Mouse (Mus musculus): ENCODE results near the gene Nabp2. TPM values are rescaled to one million over a fixed set of nuclear protein-coding genes. Genes with fewer than 3 reads are reported as not detected.

The Nabp2 gene
- polyA plus RNA-seq, 1 experiment: 37.8 TPM

DNA sequence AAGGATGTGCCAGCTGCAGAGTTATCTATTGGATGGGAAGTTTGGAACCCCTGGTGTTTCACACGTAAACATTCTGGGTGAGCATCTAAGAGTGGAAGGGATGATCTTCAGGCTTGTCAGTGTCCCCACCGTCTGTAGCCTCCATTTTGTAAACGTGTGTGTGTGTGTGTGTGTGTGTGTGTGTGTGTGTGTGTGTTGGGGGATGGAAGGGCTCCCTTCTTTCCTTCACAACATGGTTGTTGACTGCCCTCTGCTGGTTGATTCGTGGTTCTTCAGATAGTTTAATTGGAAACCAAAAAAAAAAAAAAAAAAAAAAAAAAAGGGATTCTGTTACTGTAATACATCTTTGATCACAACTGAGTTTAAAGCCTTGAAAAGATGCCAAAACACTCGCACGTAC lies 44.0 kb upstream of the Nabp2 start:
- Histone ChIP-seq H3K36me3 (ENCODE audit: control insufficient read depth, insufficient read depth, low read length) (no peaks in the 10 kb centered on the region), H3K27ac (ENCODE audit: insufficient read depth, low read depth, low read length) (no peak overlapping the region), H3K27me3 (ENCODE audit: control insufficient read depth, insufficient read depth, low read length) (no peaks in the 10 kb centered on the region), H3K4me3 (ENCODE audit: low read depth, low read length) (no peak overlapping the region), H3K4me1 (ENCODE audit: control insufficient read depth, insufficient read depth, insufficient read length, low read length) (no peaks in the 10 kb centered on the region)
- WGBS: 4% methylated on average over 6 of the region's 6 CpGs
- TF ChIP-seq CTCF (IDR thresholded peaks at IDR 0.05; ENCODE audit: extremely low read depth, insufficient read length, insufficient replicate concordance, low read depth, low read length): peak; percentile 44; the same call in 1 of the 2 replicates
- TF ChIP-seq POLR2A (IDR thresholded peaks at IDR 0.05; ENCODE audit: low read depth, low read length): no peak

DNA sequence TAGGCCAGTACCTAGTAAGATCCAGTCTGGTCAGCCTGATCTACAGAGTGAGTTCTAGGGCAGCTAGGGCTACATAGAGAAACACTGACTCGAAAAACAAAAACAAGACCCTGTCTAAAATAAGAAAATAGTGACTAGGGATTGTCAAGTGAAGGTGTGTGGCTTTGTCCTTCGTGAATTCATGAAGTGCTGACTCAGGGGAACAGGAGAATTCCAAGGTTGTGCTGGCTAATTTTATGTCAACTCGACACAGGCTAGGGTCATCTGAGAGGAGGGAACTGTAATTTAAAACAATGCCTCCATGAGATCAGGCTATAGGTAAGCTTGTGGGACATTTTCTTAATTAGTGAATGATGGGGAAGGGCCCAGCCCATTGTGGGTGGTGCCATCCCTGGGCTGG lies 43.2 kb upstream of the Nabp2 start:
- TF ChIP-seq CTCF (IDR thresholded peaks at IDR 0.05; ENCODE audit: extremely low read depth, insufficient read length, insufficient replicate concordance, low read depth, low read length) (no peak), POLR2A (IDR thresholded peaks at IDR 0.05; ENCODE audit: low read depth, low read length) (no peak)
- H3K27ac ChIP-seq (ENCODE audit: insufficient read depth, low read depth, low read length): no peak overlapping the region
- no peaks in the 10 kb centered on the region for H3K27me3 ChIP-seq (ENCODE audit: control insufficient read depth, insufficient read depth, low read length)
- no peak overlapping the region for H3K4me3 ChIP-seq (ENCODE audit: low read depth, low read length)
- no peaks in the 10 kb centered on the region for H3K36me3 ChIP-seq (ENCODE audit: control insufficient read depth, insufficient read depth, low read length)
- 88% methylated on average over 3 of the region's 3 CpGs for WGBS
- no peaks in the 10 kb centered on the region for H3K4me1 ChIP-seq (ENCODE audit: control insufficient read depth, insufficient read depth, insufficient read length, low read length)

DNA sequence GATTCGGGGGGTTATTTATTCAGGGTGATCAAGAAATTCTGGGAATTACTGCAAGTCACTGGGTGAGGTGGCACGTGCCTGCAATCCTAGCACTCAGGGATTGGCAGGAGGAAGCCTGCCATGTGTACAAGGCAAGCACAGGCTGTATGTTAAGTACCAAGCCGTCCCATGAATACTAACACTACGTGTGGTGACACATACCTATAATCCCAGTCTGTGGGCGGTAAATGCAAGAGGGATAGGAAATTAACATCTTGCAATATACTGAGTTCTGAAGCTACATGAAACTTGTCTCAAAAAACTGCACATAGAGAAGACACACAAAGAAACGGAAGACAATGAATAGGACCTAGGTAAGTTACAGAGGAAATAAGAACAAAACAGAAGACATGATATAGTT lies 39.7 kb upstream of the Nabp2 start:
- no peak overlapping the region for H3K27ac ChIP-seq (ENCODE audit: insufficient read depth, low read depth, low read length)
- H3K4me1 ChIP-seq (ENCODE audit: control insufficient read depth, insufficient read depth, insufficient read length, low read length): no peaks in the 10 kb centered on the region
- TF ChIP-seq CTCF (IDR thresholded peaks at IDR 0.05; ENCODE audit: extremely low read depth, insufficient read length, insufficient replicate concordance, low read depth, low read length) (no peak), POLR2A (IDR thresholded peaks at IDR 0.05; ENCODE audit: low read depth, low read length) (no peak)
- no peak overlapping the region for H3K4me3 ChIP-seq (ENCODE audit: low read depth, low read length)
- no peaks in the 10 kb centered on the region for H3K27me3 ChIP-seq (ENCODE audit: control insufficient read depth, insufficient read depth, low read length)
- no peaks in the 10 kb centered on the region for H3K36me3 ChIP-seq (ENCODE audit: control insufficient read depth, insufficient read depth, low read length)
- 84% methylated on average over 6 of the region's 6 CpGs for WGBS

DNA sequence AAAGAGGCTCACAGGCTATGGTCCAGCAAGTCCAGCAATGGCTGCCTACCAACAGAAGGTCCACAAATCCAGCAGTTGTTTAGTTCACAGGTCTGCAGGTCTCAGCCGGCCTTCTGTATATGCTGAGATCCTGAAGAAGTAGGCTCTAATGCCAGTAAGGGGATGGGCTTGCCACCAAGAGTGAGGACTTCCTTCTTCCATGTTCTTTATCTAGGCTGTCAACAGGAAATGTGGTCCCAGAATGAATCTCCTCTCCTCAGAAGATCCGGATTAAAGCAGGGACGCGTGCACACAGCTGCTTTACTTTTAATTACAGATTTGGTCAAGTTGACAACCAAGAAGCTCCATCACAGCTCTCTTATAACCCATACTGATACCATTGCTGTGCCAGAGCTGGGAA lies 34.1 kb upstream of the Nabp2 start:
- no peak overlapping the region for H3K4me3 ChIP-seq (ENCODE audit: low read depth, low read length)
- no peaks in the 10 kb centered on the region for H3K27me3 ChIP-seq (ENCODE audit: control insufficient read depth, insufficient read depth, low read length)
- TF ChIP-seq CTCF (IDR thresholded peaks at IDR 0.05; ENCODE audit: extremely low read depth, insufficient read length, insufficient replicate concordance, low read depth, low read length): no peak
- H3K36me3 ChIP-seq (ENCODE audit: control insufficient read depth, insufficient read depth, low read length): peaks cover 1% of the 10 kb centered on the region; the same call in 1 of the 2 replicates
- H3K4me1 ChIP-seq (ENCODE audit: control insufficient read depth, insufficient read depth, insufficient read length, low read length): no peaks in the 10 kb centered on the region
- WGBS: 76% methylated on average over 4 of the region's 4 CpGs
- H3K27ac ChIP-seq (ENCODE audit: insufficient read depth, low read depth, low read length): no peak overlapping the region

DNA sequence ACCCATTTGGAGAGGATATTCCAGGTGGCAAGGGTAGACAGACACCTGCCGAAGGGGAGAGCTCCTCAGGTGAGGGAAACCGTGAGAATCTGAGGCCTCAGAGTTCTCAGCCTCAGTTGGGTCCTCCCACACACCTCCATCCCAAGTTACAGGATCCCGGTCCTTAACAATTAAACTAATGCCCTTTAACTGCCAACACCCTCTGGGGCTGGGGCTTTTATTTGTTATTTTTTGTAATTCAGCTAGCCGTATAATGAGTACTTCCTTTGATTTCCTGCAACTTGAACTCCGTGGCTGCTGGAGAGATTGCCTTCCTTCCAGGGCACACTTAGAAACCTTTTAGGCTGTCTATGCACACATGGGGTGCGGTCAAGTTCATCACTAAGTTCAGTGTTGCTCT lies 33.1 kb upstream of the Nabp2 start:
- WGBS: 55% methylated on average over 6 of the region's 6 CpGs
- H3K4me1 ChIP-seq (ENCODE audit: control insufficient read depth, insufficient read depth, insufficient read length, low read length): no peaks in the 10 kb centered on the region
- H3K27ac ChIP-seq (ENCODE audit: insufficient read depth, low read depth, low read length): no peak overlapping the region
- H3K27me3 ChIP-seq (ENCODE audit: control insufficient read depth, insufficient read depth, low read length): no peaks in the 10 kb centered on the region
- TF ChIP-seq POLR2A (IDR thresholded peaks at IDR 0.05; ENCODE audit: low read depth, low read length) (no peak), CTCF (IDR thresholded peaks at IDR 0.05; ENCODE audit: extremely low read depth, insufficient read length, insufficient replicate concordance, low read depth, low read length) (no peak)
- H3K36me3 ChIP-seq (ENCODE audit: control insufficient read depth, insufficient read depth, low read length): peaks cover 3% of the 10 kb centered on the region
- H3K4me3 ChIP-seq (ENCODE audit: low read depth, low read length): no peak overlapping the region

DNA sequence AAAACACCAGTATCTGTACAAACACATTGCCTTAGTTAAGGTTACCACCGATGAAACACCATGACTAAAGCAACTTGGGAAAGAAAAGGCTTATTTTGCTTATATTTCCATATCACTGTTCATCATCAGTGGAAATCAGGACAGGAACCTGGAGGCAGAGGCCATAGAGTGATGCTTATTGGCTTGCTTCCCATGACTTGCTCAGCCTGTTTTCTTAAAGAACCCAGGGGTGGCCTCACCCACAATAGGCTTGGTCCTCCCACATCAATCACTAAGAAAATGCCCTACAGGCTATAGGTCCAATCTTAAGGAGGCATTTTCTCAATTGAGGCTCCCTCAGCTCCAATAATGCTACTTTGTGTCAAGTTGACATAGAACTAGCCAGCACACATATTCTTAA lies 31.4 kb upstream of the Nabp2 start:
- WGBS: 86% methylated on average over 1 of the region's 1 CpGs
- no peak overlapping the region for H3K27ac ChIP-seq (ENCODE audit: insufficient read depth, low read depth, low read length)
- H3K27me3 ChIP-seq (ENCODE audit: control insufficient read depth, insufficient read depth, low read length): no peaks in the 10 kb centered on the region
- H3K4me1 ChIP-seq (ENCODE audit: control insufficient read depth, insufficient read depth, insufficient read length, low read length): no peaks in the 10 kb centered on the region; the same call in 1 of the 2 replicates
- TF ChIP-seq CTCF (IDR thresholded peaks at IDR 0.05; ENCODE audit: extremely low read depth, insufficient read length, insufficient replicate concordance, low read depth, low read length): no peak
- no peak for TF ChIP-seq POLR2A (IDR thresholded peaks at IDR 0.05; ENCODE audit: low read depth, low read length)
- H3K4me3 ChIP-seq (ENCODE audit: low read depth, low read length): no peak overlapping the region
- peaks cover 18% of the 10 kb centered on the region for H3K36me3 ChIP-seq (ENCODE audit: control insufficient read depth, insufficient read depth, low read length)

DNA sequence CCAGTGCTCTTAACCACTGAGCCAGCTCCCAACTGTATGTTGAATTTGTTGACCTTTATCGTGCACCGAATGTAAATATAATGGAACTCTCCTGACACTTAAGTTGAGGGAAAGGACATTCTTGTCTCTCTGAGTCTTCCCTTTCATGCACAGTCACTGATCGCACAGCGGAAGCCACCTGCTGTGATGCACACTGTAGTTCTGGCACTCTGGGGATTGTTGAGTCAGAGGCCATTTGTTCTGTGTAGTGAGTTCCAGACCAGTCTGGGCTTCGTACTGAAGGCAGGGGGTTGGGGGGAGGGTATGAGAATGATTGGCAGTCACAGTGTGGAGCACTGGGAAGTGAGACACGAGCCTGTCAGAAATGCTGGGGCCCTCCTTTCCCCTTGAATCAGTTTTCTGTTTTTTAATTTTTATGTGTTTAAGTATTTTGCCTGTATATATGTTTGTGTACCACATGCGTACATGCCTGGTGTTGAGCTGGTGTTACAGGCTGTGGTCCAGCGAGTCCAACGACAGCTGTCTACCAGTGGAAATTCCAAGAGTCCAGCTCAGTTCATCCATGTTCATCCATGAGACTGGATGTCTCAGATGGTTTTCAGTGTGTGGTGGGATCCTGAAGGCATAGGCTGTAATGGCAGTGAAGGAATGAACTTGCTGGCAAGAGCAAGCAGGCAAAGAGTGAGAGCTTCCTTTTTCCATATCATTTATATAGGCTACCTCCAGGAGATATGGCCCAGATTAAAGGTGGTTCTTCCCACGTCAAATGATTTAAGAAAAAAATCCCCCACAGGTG lies 30.2 kb upstream of the Nabp2 start:
- Histone ChIP-seq H3K36me3 (ENCODE audit: control insufficient read depth, insufficient read depth, low read length) (peaks cover 25% of the 10 kb centered on the region), H3K4me1 (ENCODE audit: control insufficient read depth, insufficient read depth, insufficient read length, low read length) (no peaks in the 10 kb centered on the region; the same call in 1 of the 2 replicates), H3K27ac (ENCODE audit: insufficient read depth, low read depth, low read length) (no peak overlapping the region), H3K27me3 (ENCODE audit: control insufficient read depth, insufficient read depth, low read length) (no peaks in the 10 kb centered on the region), H3K4me3 (ENCODE audit: low read depth, low read length) (no peak overlapping the region)
- WGBS: 92% methylated on average over 10 of the region's 10 CpGs
- no peak for TF ChIP-seq CTCF (IDR thresholded peaks at IDR 0.05; ENCODE audit: extremely low read depth, insufficient read length, insufficient replicate concordance, low read depth, low read length)
- TF ChIP-seq POLR2A (IDR thresholded peaks at IDR 0.05; ENCODE audit: low read depth, low read length): no peak
